Mouse (Mus musculus) myocyte (in vitro differentiated cells): ENCODE measurements around the gene Ptprh. TPM values are rescaled to one million over a fixed set of nuclear protein-coding genes. Genes with fewer than 3 reads are reported as not detected.

Experiments
- H3K27me3 ChIP-seq: one replicate; pipeline ENCODE4 v1.6.1; 2011; ENCODE audit not compliant: control insufficient read depth, insufficient read depth, insufficient read length
- H3K36me3 ChIP-seq: one replicate; pipeline ENCODE4 v1.6.1; 2011; ENCODE audit not compliant: control insufficient read depth, insufficient read depth
- H3K4me2 ChIP-seq: one replicate; pipeline ENCODE4 v1.6.1; 2011; ENCODE audit warnings: low read depth, control low read depth
- H3K4me3 ChIP-seq: one replicate; pipeline ENCODE4 v1.5.1; 2011; ENCODE audit warnings: mild to moderate bottlenecking, control low read depth, moderate library complexity
- H3K79me2 ChIP-seq: one replicate; pipeline ENCODE4 v1.6.1; 2011; ENCODE audit not compliant: control insufficient read depth, insufficient read depth
- H3ac ChIP-seq: one replicate; pipeline ENCODE4 v1.6.1; 2011; ENCODE audit not compliant: control insufficient read depth, insufficient read length
- CEBPB ChIP-seq: IDR thresholded peaks from 2 replicates; pipeline ENCODE4 v1.6.1; 2011; ENCODE audit warnings: mild to moderate bottlenecking, moderate library complexity; ENCODE audit not compliant: poor library complexity, insufficient read depth, severe bottlenecking
- E2F4 ChIP-seq: IDR thresholded peaks from one replicate; pipeline ENCODE4 v1.6.1; 2011; ENCODE audit warnings: mild to moderate bottlenecking, control low read depth, moderate library complexity; ENCODE audit not compliant: insufficient read depth
- MAX ChIP-seq: IDR thresholded peaks from one replicate; pipeline ENCODE4 v1.6.1; 2011; ENCODE audit warnings: low read depth, mild to moderate bottlenecking, control low read depth
- MYOD1 ChIP-seq, 3 experiments: IDR thresholded peaks; one replicate each; pipeline ENCODE4 v1.6.1; 2011; ENCODE audit warnings: control low read depth in 2 of 3, low read depth in 2 of 3, mild to moderate bottlenecking in 2 of 3, moderate library complexity in 1 of 3; ENCODE audit not compliant: insufficient read length in 2 of 3, control insufficient read depth in 1 of 3
- MYOG ChIP-seq, 3 experiments: IDR thresholded peaks; one replicate each; pipeline ENCODE4 v1.6.1; 2011; ENCODE audit warnings: control low read depth in 2 of 3, low read depth in 2 of 3, mild to moderate bottlenecking in 2 of 3; ENCODE audit not compliant: insufficient read length in 2 of 3, control insufficient read depth in 1 of 3, insufficient read depth in 1 of 3
- POLR2A ChIP-seq: IDR thresholded peaks from one replicate; pipeline ENCODE4 v1.6.1; 2011; ENCODE audit warnings: low read depth, mild to moderate bottlenecking, control low read depth, moderate library complexity; ENCODE audit not compliant: insufficient read length
- POLR2AphosphoS2 ChIP-seq: IDR thresholded peaks from one replicate; pipeline ENCODE4 v1.6.1; 2011; ENCODE audit warnings: low read depth, control low read depth; ENCODE audit not compliant: insufficient read length
- REST ChIP-seq: IDR thresholded peaks from one replicate; pipeline ENCODE4 v1.6.1; 2011; ENCODE audit warnings: mild to moderate bottlenecking, control low read depth, moderate library complexity; ENCODE audit not compliant: insufficient read depth, insufficient read length
- SRF ChIP-seq: IDR thresholded peaks from one replicate; pipeline ENCODE4 v1.6.1; 2011; ENCODE audit warnings: low read depth; ENCODE audit not compliant: control insufficient read depth, insufficient read length
- TCF12 ChIP-seq: IDR thresholded peaks from one replicate; pipeline ENCODE4 v1.6.1; 2011; ENCODE audit warnings: mild to moderate bottlenecking, control low read depth; ENCODE audit not compliant: poor library complexity, insufficient read depth, severe bottlenecking
- TCF3 ChIP-seq: IDR thresholded peaks from one replicate; pipeline ENCODE4 v1.6.1; 2011; ENCODE audit warnings: low read depth, control low read depth; ENCODE audit not compliant: insufficient read length
- USF1 ChIP-seq: IDR thresholded peaks from one replicate; pipeline ENCODE4 v1.6.1; 2011; ENCODE audit warnings: low read depth, mild to moderate bottlenecking, control low read depth, moderate library complexity
- polyA plus RNA-seq: library from polyadenylated mRNA; unstranded; fragments of >200 nt; fragmentation: generic; extraction: Trizol; gene quantifications from one replicate; pipeline ENCODE4 v1.2.1, GENCODE M21; 2012; ENCODE audit warnings: missing spikeins

Gene Ptprh
- polyA plus RNA-seq, 1 experiment = not detected

GRCm38 (mm10) chr7:4631031-4631430 lies 27.2 kb upstream of the Ptprh start, which contains the start of gene Tmem86b:
Tmem86b (minus strand) TSS chr7:4631422.
- H3K36me3 ChIP-seq = peaks cover 5% of the 10 kb centered on the region
- H3K4me2 ChIP-seq = no peak within 1 kb of the TSS
- no peaks in the 10 kb centered on the region for H3K27me3 ChIP-seq
- H3K4me3 ChIP-seq = no peak within 1 kb of the TSS
- TF ChIP-seq MYOD1 (IDR thresholded peaks at IDR 0.05; ENCODE audit: control insufficient read depth in 1 of 3, insufficient read length in 2 of 3, low read depth in 2 of 3) (no peak), CEBPB (no peak), MYOG (IDR thresholded peaks at IDR 0.05; ENCODE audit: control insufficient read depth in 1 of 3, insufficient read depth in 1 of 3, insufficient read length in 2 of 3, low read depth in 2 of 3) (no peak)
- no peak within 1 kb of the TSS for H3ac ChIP-seq
- H3K79me2 ChIP-seq = no peaks in the 10 kb centered on the region

- H3ac ChIP-seq = no peak overlapping the region
- TF ChIP-seq TCF3 = no peak
- TF ChIP-seq MAX = no peak
- TF ChIP-seq E2F4 = no peak
- no peak for TF ChIP-seq REST
- no peak for TF ChIP-seq SRF
- TF ChIP-seq TCF12 = no peak
- no peak for TF ChIP-seq POLR2A
- TF ChIP-seq CEBPB = no peak
- no peak for TF ChIP-seq MYOG (IDR thresholded peaks at IDR 0.05; ENCODE audit: control insufficient read depth in 1 of 3, insufficient read depth in 1 of 3, insufficient read length in 2 of 3, low read depth in 2 of 3)
- no peak for TF ChIP-seq MYOD1 (IDR thresholded peaks at IDR 0.05; ENCODE audit: control insufficient read depth in 1 of 3, insufficient read length in 2 of 3, low read depth in 2 of 3)
- H3K27me3 ChIP-seq = no peaks in the 10 kb centered on the region
- no peak overlapping the region for H3K4me3 ChIP-seq
- no peak overlapping the region for H3K4me2 ChIP-seq
- H3K36me3 ChIP-seq = no peaks in the 10 kb centered on the region
- no peaks in the 10 kb centered on the region for H3K79me2 ChIP-seq
Observed at GRCm38 (mm10) chr7:4630198-4630597, 26.4 kb upstream of the Ptprh start.

GRCm38 (mm10) chr7:4629586-4629985 lies 25.7 kb upstream of the Ptprh start:
- TF ChIP-seq MAX (no peak), SRF (no peak), MYOG (IDR thresholded peaks at IDR 0.05; ENCODE audit: control insufficient read depth in 1 of 3, insufficient read depth in 1 of 3, insufficient read length in 2 of 3, low read depth in 2 of 3) (no peak), POLR2A (no peak), CEBPB (no peak), POLR2AphosphoS2 (no peak), MYOD1 (IDR thresholded peaks at IDR 0.05; ENCODE audit: control insufficient read depth in 1 of 3, insufficient read length in 2 of 3, low read depth in 2 of 3) (no peak), TCF12 (no peak), TCF3 (no peak), REST (no peak), E2F4 (no peak), USF1 (no peak)
- Histone ChIP-seq H3K27me3 (no peaks in the 10 kb centered on the region), H3ac (no peak overlapping the region), H3K4me2 (no peak overlapping the region), H3K4me3 (no peak overlapping the region), H3K79me2 (no peaks in the 10 kb centered on the region), H3K36me3 (no peaks in the 10 kb centered on the region)

- no peak overlapping the region for H3ac ChIP-seq
- H3K4me3 ChIP-seq = no peak overlapping the region
- H3K4me2 ChIP-seq = no peak overlapping the region
- H3K27me3 ChIP-seq = no peaks in the 10 kb centered on the region
- H3K36me3 ChIP-seq = no peaks in the 10 kb centered on the region
- no peak for TF ChIP-seq MYOD1 (IDR thresholded peaks at IDR 0.05; ENCODE audit: control insufficient read depth in 1 of 3, insufficient read length in 2 of 3, low read depth in 2 of 3)
- H3K79me2 ChIP-seq = no peaks in the 10 kb centered on the region
Observed at GRCm38 (mm10) chr7:4625928-4626327, 22.1 kb upstream of the Ptprh start.

- Histone ChIP-seq H3K4me3 (no peak overlapping the region), H3K4me2 (no peak overlapping the region), H3K27me3 (no peaks in the 10 kb centered on the region), H3K79me2 (no peaks in the 10 kb centered on the region), H3ac (no peak overlapping the region), H3K36me3 (no peaks in the 10 kb centered on the region)
- TF ChIP-seq POLR2AphosphoS2 = no peak
- no peak for TF ChIP-seq CEBPB
- TF ChIP-seq USF1 = no peak
- TF ChIP-seq E2F4 = no peak
- TF ChIP-seq REST = no peak
- no peak for TF ChIP-seq TCF3
- TF ChIP-seq POLR2A = no peak
- TF ChIP-seq TCF12 = no peak
- no peak for TF ChIP-seq SRF
- TF ChIP-seq MYOD1 (IDR thresholded peaks at IDR 0.05; ENCODE audit: control insufficient read depth in 1 of 3, insufficient read length in 2 of 3, low read depth in 2 of 3) = no peak
Observed at GRCm38 (mm10) chr7:4624343-4624742, 20.5 kb upstream of the Ptprh start.
